Mouse (Mus musculus) midbrain, embryonic 11.5 days (tissue): ENCODE data around the gene Timeless. TPM values are rescaled to one million over a fixed set of nuclear protein-coding genes. Genes with fewer than 3 reads are reported as not detected.
"Not testable (repeated sequence)": the region's sequence is repeated elsewhere in the genome, so short reads cannot be mapped to it uniquely, and the experiment has no call there.

Experiments
- ATAC-seq: fragments of 200-750 bp; cut with Nextera tagmentation; 2 replicates; pipeline ENCODE4 v1.8.0; 2017; ENCODE audit warnings: moderate TSS enrichment, moderate library complexity; ENCODE audit not compliant: low FRiP score
- DNase-seq: peaks from one replicate; pipeline ENCODE4 v3.0.0; 2015; ENCODE audit warnings: low spot score; ENCODE audit errors: missing footprints
- H3K27ac ChIP-seq: fragments of 300-500 bp; sonication (generic); 2 replicates; pipeline ENCODE4 v1.5.1; 2014; ENCODE audit warnings: low read depth, low read length
- H3K27me3 ChIP-seq: fragments of 300-500 bp; sonication (generic); 2 replicates; pipeline ENCODE4 v1.6.1; 2014; ENCODE audit warnings: mild to moderate bottlenecking, low read length, moderate library complexity, mixed read lengths; ENCODE audit not compliant: control insufficient read depth, insufficient read depth
- H3K36me3 ChIP-seq: fragments of 300-500 bp; sonication (generic); 2 replicates; pipeline ENCODE4 v1.6.1; 2014; ENCODE audit warnings: mild to moderate bottlenecking, low read length, moderate library complexity, mixed read lengths; ENCODE audit not compliant: control insufficient read depth, insufficient read depth
- H3K4me1 ChIP-seq: fragments of 300-500 bp; sonication (generic); 2 replicates; pipeline ENCODE4 v1.6.1; 2014; ENCODE audit warnings: low read length; ENCODE audit not compliant: control insufficient read depth, insufficient read depth
- H3K4me2 ChIP-seq: fragments of 300-500 bp; sonication (generic); 2 replicates; pipeline ENCODE4 v1.6.1; 2014; ENCODE audit warnings: mild to moderate bottlenecking, moderate library complexity
- H3K4me3 ChIP-seq: fragments of 300-500 bp; sonication (generic); 2 replicates; pipeline ENCODE4 v1.5.1; 2014; ENCODE audit warnings: low read depth, low read length
- H3K9ac ChIP-seq: fragments of 300-500 bp; sonication (generic); 2 replicates; pipeline ENCODE4 v1.6.1; 2014; ENCODE audit warnings: low read length
- H3K9me3 ChIP-seq: fragments of 300-500 bp; sonication (generic); 2 replicates; pipeline ENCODE4 v1.6.1; 2016; ENCODE audit warnings: low read length; ENCODE audit not compliant: control insufficient read depth
- WGBS: fragments of 180-500 bp; shearing (Covaris S2); extraction: QIAGEN DNeasy Blood & Tissue Kit; methylation state at CpG from one replicate; pipeline ENCODE4 v1.1.7; 2014; 5-methylcytosine and 5-hydroxymethylcytosine counted together
- polyA plus RNA-seq: library from polyadenylated mRNA; unstranded; fragments of >200 nt; fragmentation: Nextera tagmentation; extraction: Ambion mirVana; gene quantifications from 2 replicates; pipeline ENCODE4 v1.2.1, GENCODE M21; 2014

The Timeless gene
- polyA plus RNA-seq, 1 experiment from 2014 or later: 52.5 TPM

DNA sequence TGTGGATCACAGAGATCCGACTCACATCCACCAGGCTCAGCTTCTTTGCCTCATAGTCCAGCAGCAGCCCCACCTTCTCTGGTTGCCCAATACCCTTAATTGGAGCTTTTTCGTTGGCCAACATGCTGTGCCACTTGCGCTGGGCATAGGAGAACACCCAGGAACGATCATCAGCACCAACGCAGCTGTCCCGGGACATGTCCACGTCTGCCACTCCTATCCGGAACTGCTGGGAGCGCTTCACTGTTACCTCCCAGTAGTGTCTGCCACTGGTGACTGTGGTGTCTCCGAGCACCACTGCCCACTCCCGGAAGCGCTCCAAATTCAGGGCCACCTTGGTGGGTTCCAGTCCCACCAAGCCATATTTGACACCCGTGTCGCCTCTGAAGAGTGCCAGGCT is 20.9 kb upstream of the Timeless start:
- Histone ChIP-seq H3K36me3 (no peaks in the 10 kb centered on the region; the same call in 1 of the 2 replicates), H3K9ac (peak overlapping the region; percentile 75), H3K4me2 (peak overlapping the region; percentile 88), H3K9me3 (no peaks in the 10 kb centered on the region), H3K27me3 (0 out of 2 replicates have a peak, but pooled peaks cover 3% of the 10 kb centered on the region), H3K27ac (no peak overlapping the region), H3K4me3 (peak overlapping the region; percentile 65), H3K4me1 (peaks cover 5% of the 10 kb centered on the region; the same call in 1 of the 2 replicates)
- 33% methylated on average over 14 of the region's 14 CpGs for WGBS
- DNase-seq (no peak), ATAC-seq (peak; percentile 16; the same call in 1 of the 2 replicates)

DNA sequence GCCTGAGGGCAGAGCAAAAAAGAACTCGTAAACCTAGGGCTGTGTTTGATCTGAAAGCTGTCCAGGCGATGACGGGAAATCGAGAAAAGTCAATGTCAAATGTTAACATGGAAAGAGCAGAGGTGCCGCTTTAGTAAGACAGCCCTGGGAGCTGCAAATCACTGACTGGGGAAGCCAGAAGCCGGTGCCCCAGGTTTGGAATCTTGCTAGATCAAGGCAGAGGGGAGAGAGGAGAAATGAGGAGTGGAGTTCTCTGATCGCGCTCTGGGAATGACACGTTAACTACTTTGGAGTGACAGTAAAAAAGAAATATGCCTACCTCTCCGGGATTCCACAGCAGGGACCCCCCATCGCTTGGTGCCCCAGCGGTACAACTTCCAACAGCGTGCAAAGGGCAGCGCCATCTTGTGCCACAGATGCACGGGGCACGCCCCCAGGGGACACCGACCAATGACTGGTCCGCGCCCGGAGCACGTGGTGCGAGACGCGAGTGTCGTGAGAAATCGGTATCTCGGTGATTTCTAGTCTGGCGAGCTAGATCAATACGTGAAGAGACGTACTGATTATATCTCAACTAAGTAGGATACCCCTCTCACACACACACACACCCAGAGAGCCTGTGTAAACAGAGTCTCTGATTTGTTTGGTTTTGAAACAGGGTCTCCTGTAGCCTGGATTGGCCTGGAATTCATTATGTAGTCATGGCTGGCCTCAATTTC is 20.3 kb upstream of the Timeless start, which contains the start of gene Spryd4:
Gene Spryd4, minus strand, starts transcription at position 418 of the 719 bp plus-strand sequence.
- Histone ChIP-seq H3K27me3 (0 out of 2 replicates have a peak, but pooled peaks cover 3% of the 10 kb centered on the region), H3K4me2 (peak within 1 kb of the TSS; percentile 88), H3K4me3 (peak within 1 kb of the TSS; percentile 65), H3K36me3 (no peaks in the 10 kb centered on the region; the same call in 1 of the 2 replicates), H3K4me1 (peaks cover 5% of the 10 kb centered on the region; the same call in 1 of the 2 replicates), H3K27ac (no peak within 1 kb of the TSS), H3K9ac (peak within 1 kb of the TSS; percentile 75), H3K9me3 (no peaks in the 10 kb centered on the region)
- DNase-seq: peak; percentile 97
- ATAC-seq: peak; percentile 97
- WGBS: under 1% methylated on average over 30 of the region's 30 CpGs

DNA sequence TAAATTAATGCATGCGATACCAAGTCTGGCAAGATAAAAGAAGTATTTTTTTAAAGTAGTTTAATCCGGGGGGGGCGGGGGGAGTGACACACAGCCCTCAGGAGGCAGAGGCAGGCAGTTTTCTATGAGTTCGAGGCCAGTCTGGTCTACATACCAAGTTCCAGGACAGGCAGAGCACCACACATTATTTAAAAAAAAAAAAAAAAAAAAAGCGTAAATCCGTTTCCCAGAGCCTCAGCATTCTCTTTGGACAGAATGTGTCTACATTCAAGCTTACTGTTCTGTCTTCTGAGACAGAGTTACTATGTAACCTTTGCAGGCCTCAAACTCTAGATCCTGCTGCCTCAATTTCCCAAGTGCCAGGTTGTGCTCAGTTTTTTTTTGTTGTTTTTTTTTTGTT is 19.7 kb upstream of the Timeless start:
- WGBS: 49% methylated on average over 6 of the region's 6 CpGs
- peaks cover 5% of the 10 kb centered on the region; the same call in 1 of the 2 replicates for H3K4me1 ChIP-seq

DNA sequence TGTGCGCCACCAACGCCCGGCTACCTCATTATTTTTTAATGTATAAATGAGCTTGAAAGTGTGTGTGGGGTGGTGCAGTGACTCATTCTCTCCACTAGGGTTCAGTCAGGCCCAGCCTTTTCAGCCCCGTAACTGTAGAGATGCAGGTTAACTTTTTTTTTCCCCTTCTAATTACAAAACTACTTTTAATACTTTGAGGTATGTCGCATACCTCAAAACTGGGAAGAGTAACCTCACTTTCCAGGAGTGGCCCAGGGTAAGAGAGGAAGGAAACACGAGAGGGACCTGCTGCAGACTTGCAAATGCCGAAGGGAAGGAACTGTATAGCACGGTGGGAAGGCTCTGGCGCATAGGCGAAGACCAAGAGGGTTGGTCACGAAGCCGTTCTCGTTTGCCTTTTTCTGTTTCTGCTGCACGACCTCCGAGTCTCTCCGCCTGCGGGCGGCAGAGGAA is 19.0 kb upstream of the Timeless start:
- WGBS: 4% methylated on average over 18 of the region's 18 CpGs
- DNase-seq (peak; percentile 93), ATAC-seq (peak; percentile 47)
- peak overlapping the region; percentile 23; the same call in 1 of the 2 replicates for H3K4me3 ChIP-seq
- H3K27ac ChIP-seq: no peak overlapping the region
- peak overlapping the region; percentile 49 for H3K4me2 ChIP-seq
- H3K9ac ChIP-seq: peak overlapping the region; percentile 41; the same call in 1 of the 2 replicates
- H3K27me3 ChIP-seq: 0 out of 2 replicates have a peak, but pooled peaks cover 3% of the 10 kb centered on the region
- no peaks in the 10 kb centered on the region for H3K36me3 ChIP-seq
- H3K4me1 ChIP-seq: peaks cover 5% of the 10 kb centered on the region; the same call in 1 of the 2 replicates
- H3K9me3 ChIP-seq: no peaks in the 10 kb centered on the region

More for the DNA sequence above, 19.7 kb upstream of the Timeless start:
- DNase-seq: no peak
- Histone ChIP-seq H3K36me3 (no peaks in the 10 kb centered on the region; the same call in 1 of the 2 replicates), H3K4me2 (peak overlapping the region; percentile 88), H3K9me3 (no peaks in the 10 kb centered on the region), H3K4me3 (peak overlapping the region; percentile 65), H3K9ac (no peak overlapping the region; the same call in 1 of the 2 replicates), H3K27me3 (0 out of 2 replicates have a peak, but pooled peaks cover 3% of the 10 kb centered on the region), H3K27ac (no peak overlapping the region)
- ATAC-seq: no peak

DNA sequence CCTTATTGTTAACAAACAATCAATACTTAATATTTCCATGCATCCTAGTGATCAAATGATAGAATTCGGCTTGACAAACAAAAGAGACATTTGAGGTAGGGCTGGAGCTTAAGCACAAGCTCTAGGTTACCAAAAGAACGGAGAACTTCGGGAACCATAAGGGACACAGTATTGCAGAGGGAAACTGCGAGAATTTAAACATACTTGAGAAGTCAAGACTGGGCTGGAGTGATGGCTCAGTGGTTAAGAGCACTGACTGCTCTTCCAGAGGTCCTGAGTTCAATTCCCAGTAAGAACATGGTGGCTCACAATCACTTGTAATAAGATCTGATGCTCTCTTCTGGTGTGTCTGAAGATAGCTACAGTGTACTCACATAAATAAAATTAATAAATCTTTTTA is 17.8 kb upstream of the Timeless start:
- not testable (repeated sequence) for H3K9me3 ChIP-seq, DNase-seq, H3K27me3 ChIP-seq, ATAC-seq, H3K4me1 ChIP-seq, H3K36me3 ChIP-seq, H3K27ac ChIP-seq, H3K4me3 ChIP-seq, H3K9ac ChIP-seq, H3K4me2 ChIP-seq
- WGBS: 84% methylated on average over 4 of the region's 4 CpGs

DNA sequence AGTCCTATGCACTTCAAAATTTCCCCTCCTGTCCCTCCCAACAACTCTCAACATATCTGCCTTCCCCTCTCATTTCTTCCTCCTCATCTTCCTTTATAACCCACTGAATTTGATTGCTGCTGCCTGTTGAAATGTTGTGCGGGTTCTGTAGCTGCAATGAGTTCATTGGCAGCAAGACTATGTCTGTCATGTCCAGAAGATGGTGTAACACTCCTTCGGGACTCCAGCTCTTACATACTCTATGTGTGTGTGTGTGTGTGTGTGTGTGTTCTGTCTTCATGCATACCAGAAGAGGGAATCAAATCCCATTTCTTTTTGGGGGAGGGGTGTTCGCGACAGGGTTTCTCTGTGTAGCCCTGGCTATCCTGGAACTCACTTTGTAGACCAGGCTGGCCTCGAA is 16.9 kb upstream of the Timeless start:
- ATAC-seq (no peak), DNase-seq (no peak)
- Histone ChIP-seq H3K4me3 (no peak overlapping the region), H3K4me2 (no peak overlapping the region), H3K27ac (no peak overlapping the region), H3K36me3 (no peaks in the 10 kb centered on the region), H3K9me3 (no peaks in the 10 kb centered on the region), H3K27me3 (0 out of 2 replicates have a peak, but pooled peaks cover 3% of the 10 kb centered on the region), H3K9ac (no peak overlapping the region), H3K4me1 (peaks cover 5% of the 10 kb centered on the region; the same call in 1 of the 2 replicates)
- 84% methylated on average over 5 of the region's 5 CpGs for WGBS

DNA sequence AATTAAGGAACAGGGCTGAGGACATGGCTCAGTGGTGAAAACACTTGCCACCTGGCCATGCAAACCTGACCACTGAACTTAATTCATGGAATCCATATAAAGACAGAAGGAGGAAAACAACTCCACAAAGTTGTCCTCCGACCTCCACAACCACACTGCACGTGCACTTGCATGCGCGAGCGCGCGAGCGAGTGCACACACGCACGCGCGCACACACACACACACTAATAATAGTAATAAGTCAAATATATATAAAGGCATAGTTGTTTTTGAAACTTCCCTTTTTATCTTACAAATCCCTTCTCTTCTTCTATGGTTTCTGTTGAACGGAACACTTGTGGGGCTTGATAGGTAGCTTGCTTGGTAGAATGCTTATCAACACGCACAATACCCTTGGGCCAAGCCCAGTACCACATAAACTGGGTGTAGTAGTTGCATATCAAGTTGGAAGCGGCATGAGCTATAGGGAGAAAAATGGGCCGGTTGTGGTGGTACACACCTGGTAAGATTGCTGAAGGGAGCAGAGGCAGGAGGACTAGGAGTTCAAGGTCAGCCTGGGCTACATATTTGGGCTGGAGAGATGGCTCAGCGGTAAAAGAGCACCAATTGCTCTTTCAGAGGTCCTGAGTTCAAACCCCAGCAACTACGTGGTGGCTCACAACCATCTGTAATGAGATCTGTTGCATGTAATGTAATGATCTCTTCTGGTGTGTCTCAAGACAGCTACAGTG is 13.3 kb upstream of the Timeless start:
- Histone ChIP-seq H3K4me2 (no peak overlapping the region), H3K27ac (no peak overlapping the region), H3K4me1 (no peaks in the 10 kb centered on the region), H3K36me3 (no peaks in the 10 kb centered on the region), H3K9me3 (no peaks in the 10 kb centered on the region), H3K27me3 (no peaks in the 10 kb centered on the region), H3K4me3 (no peak overlapping the region), H3K9ac (no peak overlapping the region)
- DNase-seq (no peak), ATAC-seq (no peak)
- WGBS: 95% methylated on average over 18 of the region's 18 CpGs

DNA sequence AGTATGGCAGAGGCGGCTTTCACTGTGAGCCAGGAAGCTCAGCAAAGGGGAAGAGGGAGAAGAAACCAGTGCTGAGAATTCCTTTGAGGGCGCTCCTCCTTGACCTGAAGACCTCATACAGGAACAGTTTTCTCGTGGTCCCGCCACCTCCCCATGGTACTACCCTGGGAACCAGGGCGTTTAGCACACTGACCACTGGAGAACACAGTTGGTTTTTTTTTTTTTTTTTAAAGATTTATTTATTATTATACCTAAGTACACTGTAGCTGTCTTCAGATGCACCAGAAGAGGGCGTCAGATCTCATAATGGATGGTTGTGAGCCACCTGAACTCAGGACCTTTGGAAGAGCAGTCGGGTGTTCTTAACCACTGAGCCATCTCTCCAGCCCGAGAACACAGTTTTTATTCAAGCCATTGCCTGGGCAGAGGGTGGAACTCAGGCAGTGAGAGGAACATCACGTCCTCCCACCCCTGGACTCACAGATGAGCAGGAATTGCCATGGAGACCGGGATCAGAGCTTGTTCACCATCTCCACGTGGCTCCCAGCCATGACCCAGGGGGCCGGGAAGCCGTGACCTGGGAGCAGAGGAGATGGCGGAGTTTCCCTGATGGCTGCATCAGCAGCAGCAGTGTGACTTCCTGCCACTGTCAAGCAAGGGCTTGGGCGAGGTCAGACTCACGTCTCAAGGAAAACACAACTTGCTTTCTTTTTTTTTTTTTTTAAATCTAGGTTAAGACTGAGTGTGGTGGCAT is 10.2 kb upstream of the Timeless start:
- H3K27ac ChIP-seq: no peak overlapping the region
- WGBS: 59% methylated on average over 16 of the region's 16 CpGs
- no peak overlapping the region for H3K4me3 ChIP-seq
- DNase-seq: no peak
- peaks cover 10% of the 10 kb centered on the region for H3K4me1 ChIP-seq
- H3K9me3 ChIP-seq: no peaks in the 10 kb centered on the region
- H3K36me3 ChIP-seq: no peaks in the 10 kb centered on the region
- H3K9ac ChIP-seq: no peak overlapping the region
- no peak for ATAC-seq
- no peak overlapping the region for H3K4me2 ChIP-seq
- no peaks in the 10 kb centered on the region for H3K27me3 ChIP-seq
